Mouse (Mus musculus) left cerebral cortex, postnatal 4 days (tissue): ENCODE measurements around the gene Atp5e. TPM values are rescaled to one million over a fixed set of nuclear protein-coding genes. Genes with fewer than 3 reads are reported as not detected.

ENCODE experiments used
- DNase-seq: peaks from one replicate; pipeline ENCODE4 v3.0.0-alpha.2; 2022
- intact Hi-C: fragments of 180-260 bp; cut with DNase I; formaldehyde crosslinking; loops from one replicate; pipeline ENCODE4 v1.15.1; 2025
- total RNA-seq, 2 experiments: library from RNA; stranded (reverse); gene quantifications; 2 replicates each; pipeline ENCODE4 v1.2.3; 2021

Atp5e gene
- total RNA-seq, 2 experiments from 2014 or later, result 318 to 338 TPM

DNA sequence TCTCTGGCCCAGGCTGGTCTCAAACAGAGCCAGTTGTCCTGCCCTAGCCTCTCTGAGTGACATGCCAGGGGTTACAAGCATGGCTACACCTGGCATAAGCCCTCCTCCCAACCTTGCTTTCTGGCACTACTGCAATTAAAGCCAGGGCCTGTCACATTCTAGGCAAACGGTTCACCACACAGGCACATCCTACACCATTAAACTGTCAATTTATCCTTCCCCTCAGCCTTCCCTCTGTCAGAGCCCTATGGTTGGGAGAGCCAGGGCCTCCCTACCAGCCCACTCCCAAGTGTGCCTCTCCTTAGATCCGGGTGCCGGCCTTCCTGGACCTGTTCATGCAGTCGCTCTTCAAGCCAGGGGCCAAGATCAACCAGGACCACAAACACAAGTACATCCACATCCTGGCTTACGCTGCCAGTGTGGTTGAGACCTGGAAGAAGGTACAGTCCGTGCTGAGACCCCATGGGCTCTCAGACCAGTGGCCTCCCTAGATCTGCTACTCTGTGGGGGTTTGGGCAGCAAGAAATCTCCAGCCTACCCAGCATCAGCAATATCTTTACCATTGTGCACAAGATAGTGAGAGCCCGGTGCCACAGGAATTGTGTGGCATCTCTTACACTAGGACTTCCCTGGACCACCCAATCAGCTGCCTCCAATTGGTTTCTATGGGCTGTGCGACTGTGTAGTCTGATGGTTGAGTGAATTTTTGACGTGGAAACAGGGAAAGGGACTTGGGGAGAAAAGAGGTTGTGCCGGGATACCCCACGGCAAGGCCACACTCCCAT lies 39.4 kb downstream of the Atp5e start:
- intact Hi-C loops, result no loop called here
- no peak for DNase-seq

GRCm38 (mm10) chr2:174421107-174421506 lies 42.8 kb downstream of the Atp5e start:
- DNase-seq, result no peak
- intact Hi-C loops, result no loop called here

- DNase-seq, result peak; percentile 95
- intact Hi-C loops, result no loop called here
These were observed 48.1 kb downstream of the Atp5e start, which contains the start of gene Nelfcd for GRCm38 (mm10) chr2:174415731-174416310. Gene Nelfcd (plus strand): TSS chr2:174415804.

DNA sequence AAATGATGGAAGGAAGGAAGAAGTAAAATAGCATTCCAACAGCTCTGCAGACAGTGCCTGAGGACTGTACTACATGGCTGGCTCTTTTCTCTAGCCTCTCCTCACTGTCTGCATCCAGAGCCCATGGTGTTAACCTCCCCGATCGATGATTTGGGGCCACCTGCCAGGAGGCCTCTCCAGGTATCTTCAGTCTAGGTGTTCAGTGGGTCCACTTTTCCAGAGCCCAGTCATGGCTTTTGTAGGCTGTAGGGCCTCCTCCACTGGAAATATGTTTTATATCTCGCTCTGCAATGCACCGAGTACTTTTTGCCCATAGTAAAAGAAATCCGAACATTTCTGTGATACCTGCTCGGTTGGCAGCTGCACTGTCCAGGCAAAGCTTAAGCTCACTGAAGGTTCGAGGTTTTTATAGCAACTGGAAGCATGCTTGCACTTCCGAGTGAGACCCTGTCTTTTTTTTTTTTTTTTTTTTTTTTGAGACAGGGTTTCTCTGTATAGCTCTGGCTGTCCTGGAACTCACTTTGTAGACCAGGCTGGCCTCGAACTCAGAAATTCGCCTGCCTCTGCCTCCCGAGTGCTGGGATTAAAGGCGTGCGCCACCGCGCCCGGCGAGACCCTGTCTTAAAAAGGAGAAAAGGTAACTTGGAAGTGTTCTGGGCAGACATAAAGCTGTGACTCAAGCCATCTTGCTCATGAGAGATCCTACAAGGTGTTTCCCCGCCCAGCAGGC lies 48.7 kb downstream of the Atp5e start:
- DNase-seq, result no peak
- intact Hi-C loops, result no loop called here

- intact Hi-C loops, result no loop called here
- no peak for DNase-seq
These were observed 50.8 kb downstream of the Atp5e start for GRCm38 (mm10) chr2:174413127-174413526.

Other genes starting within 250 kb of the Atp5e start
- 1,000 to 10,000 TPM; 1,551 to 1,677 TPM for gene Gnas, start 179.8 kb downstream of the Atp5e start, total RNA-seq
- gene Gm20721, start 117.4 kb downstream of the Atp5e start, total RNA-seq, result 1 to 10 TPM; 2.0 to 2.2 TPM
- gene Nelfcd, start 48.3 kb downstream of the Atp5e start, total RNA-seq, result 10 to 100 TPM; 58.5 to 59.7 TPM
- 10 to 100 TPM; 31.5 to 33.5 TPM for gene Ctsz, start 25.1 kb downstream of the Atp5e start, total RNA-seq
- not detected for gene Tubb1, start 13.4 kb downstream of the Atp5e start, total RNA-seq
- 10 to 100 TPM; 54.4 to 57.0 TPM for gene Prelid3b, start 9.0 kb upstream of the Atp5e start, total RNA-seq
- gene Zfp831, start 179.4 kb upstream of the Atp5e start, total RNA-seq, result under 1 TPM; 0.30 to 0.52 TPM